Mouse (Mus musculus): ENCODE measurements around the gene Eif3k. TPM values are rescaled to one million over a fixed set of nuclear protein-coding genes. Genes with fewer than 3 reads are reported as not detected.

The Eif3k gene
- polyA plus RNA-seq, 1 experiment = 335 TPM

DNA sequence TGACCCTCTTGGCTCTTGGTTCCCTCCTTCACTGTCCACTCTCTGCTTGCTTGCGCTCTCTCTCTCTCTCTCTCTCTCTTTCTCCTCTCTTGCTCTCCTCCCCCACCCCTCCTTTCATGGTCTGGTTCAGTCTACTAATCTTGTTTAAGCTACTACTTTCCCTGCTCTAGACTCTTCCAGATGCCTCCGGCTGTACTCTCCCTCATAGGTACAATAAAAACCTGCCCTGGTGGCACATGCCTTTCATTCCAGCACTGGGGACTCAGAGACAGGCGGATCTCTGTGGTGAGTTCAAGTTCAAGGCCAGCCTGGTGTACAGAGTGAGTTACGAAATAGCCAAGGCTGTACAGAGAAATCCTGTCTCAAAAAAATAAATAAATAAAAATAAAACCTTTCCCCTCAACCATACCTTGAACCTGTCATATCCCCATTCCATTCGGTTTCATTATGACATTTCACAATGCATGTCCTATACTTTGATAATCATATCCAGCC is 16.3 kb downstream of the Eif3k start:
- no peak overlapping the region for H3ac ChIP-seq (ENCODE audit: control insufficient read depth, insufficient read length)
- TF ChIP-seq MYOD1 (IDR thresholded peaks at IDR 0.05; ENCODE audit: control insufficient read depth in 1 of 3, insufficient read length in 2 of 3, low read depth in 2 of 3) = no peak
- TF ChIP-seq MYOG (IDR thresholded peaks at IDR 0.05; ENCODE audit: control insufficient read depth in 1 of 3, insufficient read depth in 1 of 3, insufficient read length in 2 of 3, low read depth in 2 of 3) = no peak
- no peak for TF ChIP-seq POLR2AphosphoS2 (IDR thresholded peaks at IDR 0.05; ENCODE audit: insufficient read length, low read depth)
- TF ChIP-seq SRF (IDR thresholded peaks at IDR 0.05; ENCODE audit: control insufficient read depth, insufficient read length, low read depth) = no peak
- no peak for TF ChIP-seq E2F4 (IDR thresholded peaks at IDR 0.05; ENCODE audit: insufficient read depth)
- TF ChIP-seq MAX (IDR thresholded peaks at IDR 0.05; ENCODE audit: low read depth) = no peak
- no peak for TF ChIP-seq TCF3 (IDR thresholded peaks at IDR 0.05; ENCODE audit: insufficient read length, low read depth)
- no peak for TF ChIP-seq CEBPB (IDR thresholded peaks at IDR 0.05; ENCODE audit: insufficient read depth, poor library complexity, severe bottlenecking)
- TF ChIP-seq TCF12 (IDR thresholded peaks at IDR 0.05; ENCODE audit: insufficient read depth, poor library complexity, severe bottlenecking) = no peak
- TF ChIP-seq POLR2A (IDR thresholded peaks at IDR 0.05; ENCODE audit: insufficient read length, low read depth) = no peak
- TF ChIP-seq USF1 (IDR thresholded peaks at IDR 0.05; ENCODE audit: low read depth) = no peak
- TF ChIP-seq REST (IDR thresholded peaks at IDR 0.05; ENCODE audit: insufficient read depth, insufficient read length) = no peak
- no peak overlapping the region for H3K4me2 ChIP-seq (ENCODE audit: low read depth)
- no peaks in the 10 kb centered on the region for H3K27me3 ChIP-seq (ENCODE audit: control insufficient read depth, insufficient read depth, insufficient read length)
- H3K79me2 ChIP-seq (ENCODE audit: control insufficient read depth, insufficient read depth) = peaks cover 16% of the 10 kb centered on the region
- no peak overlapping the region for H3K4me3 ChIP-seq
- no peaks in the 10 kb centered on the region for H3K36me3 ChIP-seq (ENCODE audit: control insufficient read depth, insufficient read depth)

DNA sequence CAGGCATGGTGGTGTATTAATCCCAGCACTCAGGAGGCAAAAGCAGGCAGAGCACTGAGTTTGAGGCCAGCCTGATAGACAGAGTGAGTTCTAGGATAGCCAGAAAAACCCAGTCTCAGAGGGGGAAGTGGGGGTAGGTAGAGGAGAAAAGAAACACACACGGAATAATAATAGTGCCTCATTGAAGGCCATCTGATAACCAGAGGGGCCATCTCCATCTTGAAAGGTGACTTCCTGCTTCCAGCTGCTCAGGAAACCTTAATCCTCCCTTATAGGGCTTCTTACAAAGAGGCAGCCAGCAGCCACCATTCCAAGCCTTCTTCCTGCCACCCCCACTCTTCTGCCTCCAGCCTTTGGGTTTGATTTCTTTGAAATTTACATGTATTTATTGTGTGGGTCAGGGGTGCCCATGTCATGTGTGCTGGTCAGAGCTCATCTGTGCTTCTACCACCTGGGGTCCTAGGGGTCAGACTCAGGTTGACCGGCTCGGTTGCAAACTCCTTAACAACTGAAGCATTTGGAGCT is 18.2 kb downstream of the Eif3k start:
- H3K4me3 ChIP-seq = no peak overlapping the region
- H3ac ChIP-seq (ENCODE audit: control insufficient read depth, insufficient read length) = no peak overlapping the region
- H3K4me2 ChIP-seq (ENCODE audit: low read depth) = no peak overlapping the region
- H3K27me3 ChIP-seq (ENCODE audit: control insufficient read depth, insufficient read depth, insufficient read length) = no peaks in the 10 kb centered on the region
- TF ChIP-seq REST (IDR thresholded peaks at IDR 0.05; ENCODE audit: insufficient read depth, insufficient read length) (no peak), USF1 (IDR thresholded peaks at IDR 0.05; ENCODE audit: low read depth) (no peak), MYOG (IDR thresholded peaks at IDR 0.05; ENCODE audit: control insufficient read depth in 1 of 3, insufficient read depth in 1 of 3, insufficient read length in 2 of 3, low read depth in 2 of 3) (no peak), POLR2AphosphoS2 (IDR thresholded peaks at IDR 0.05; ENCODE audit: insufficient read length, low read depth) (no peak), MAX (IDR thresholded peaks at IDR 0.05; ENCODE audit: low read depth) (no peak), POLR2A (IDR thresholded peaks at IDR 0.05; ENCODE audit: insufficient read length, low read depth) (no peak), CEBPB (IDR thresholded peaks at IDR 0.05; ENCODE audit: insufficient read depth, poor library complexity, severe bottlenecking) (no peak), TCF12 (IDR thresholded peaks at IDR 0.05; ENCODE audit: insufficient read depth, poor library complexity, severe bottlenecking) (no peak), MYOD1 (IDR thresholded peaks at IDR 0.05; ENCODE audit: control insufficient read depth in 1 of 3, insufficient read length in 2 of 3, low read depth in 2 of 3) (no peak), SRF (IDR thresholded peaks at IDR 0.05; ENCODE audit: control insufficient read depth, insufficient read length, low read depth) (no peak), E2F4 (IDR thresholded peaks at IDR 0.05; ENCODE audit: insufficient read depth) (no peak), TCF3 (IDR thresholded peaks at IDR 0.05; ENCODE audit: insufficient read length, low read depth) (no peak)
- H3K36me3 ChIP-seq (ENCODE audit: control insufficient read depth, insufficient read depth) = no peaks in the 10 kb centered on the region
- peaks cover 36% of the 10 kb centered on the region for H3K79me2 ChIP-seq (ENCODE audit: control insufficient read depth, insufficient read depth)

DNA sequence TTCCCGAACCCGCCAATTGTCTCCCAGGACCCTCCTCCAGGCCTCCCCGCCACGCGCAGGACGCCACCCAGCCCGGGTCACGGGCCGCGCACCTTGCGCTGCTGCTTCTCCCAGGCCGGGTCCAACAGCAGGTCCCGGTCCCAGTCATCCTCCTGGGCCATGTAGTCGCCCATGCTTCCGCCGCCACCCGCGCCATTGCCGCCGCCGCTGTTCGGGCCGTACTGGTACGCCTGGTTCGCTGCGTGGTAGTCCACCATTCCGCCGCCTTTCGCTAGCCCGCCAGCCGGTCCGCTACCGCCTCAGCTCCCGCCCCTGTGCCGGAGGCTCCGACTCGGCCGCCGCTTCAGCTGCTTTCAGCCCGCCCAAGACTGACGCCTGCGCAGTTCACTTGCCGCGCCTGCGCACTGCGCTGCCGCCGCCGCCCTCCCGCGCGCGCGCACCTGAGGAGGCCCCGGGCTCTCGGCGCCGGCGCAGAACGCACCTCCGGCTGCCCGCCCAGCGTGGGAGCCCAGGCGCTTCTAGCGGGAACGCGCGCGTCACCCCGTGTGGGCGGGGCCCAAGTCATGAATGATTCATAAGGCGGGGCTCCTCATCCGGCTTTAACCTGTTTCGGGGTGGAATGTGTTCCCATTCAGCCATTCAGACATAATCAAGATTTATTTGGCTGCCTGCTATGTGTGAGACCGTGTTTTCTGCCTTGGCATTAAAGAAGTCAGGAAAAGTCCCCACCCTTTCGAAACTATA is 19.6 kb downstream of the Eif3k start, which contains the start of gene Actn4:
Gene Actn4 (minus strand): TSS at position 414 of the 744 bp plus-strand sequence.
- peaks cover 49% of the 10 kb centered on the region for H3K79me2 ChIP-seq (ENCODE audit: control insufficient read depth, insufficient read depth)
- peak within 1 kb of the TSS; percentile 83 for H3K4me2 ChIP-seq (ENCODE audit: low read depth)
- H3ac ChIP-seq (ENCODE audit: control insufficient read depth, insufficient read length) = peak within 1 kb of the TSS; percentile 92
- H3K36me3 ChIP-seq (ENCODE audit: control insufficient read depth, insufficient read depth) = no peaks in the 10 kb centered on the region
- TF ChIP-seq TCF12 (IDR thresholded peaks at IDR 0.05; ENCODE audit: insufficient read depth, poor library complexity, severe bottlenecking) = no peak
- TF ChIP-seq MYOG (IDR thresholded peaks at IDR 0.05; ENCODE audit: control insufficient read depth in 1 of 3, insufficient read depth in 1 of 3, insufficient read length in 2 of 3, low read depth in 2 of 3) = peak in 2 of 3 experiments; percentile 32 to 68
- no peak for TF ChIP-seq MAX (IDR thresholded peaks at IDR 0.05; ENCODE audit: low read depth)
- TF ChIP-seq CEBPB (IDR thresholded peaks at IDR 0.05; ENCODE audit: insufficient read depth, poor library complexity, severe bottlenecking) = no peak
- no peak for TF ChIP-seq USF1 (IDR thresholded peaks at IDR 0.05; ENCODE audit: low read depth)
- peak; percentile 99 for TF ChIP-seq POLR2AphosphoS2 (IDR thresholded peaks at IDR 0.05; ENCODE audit: insufficient read length, low read depth)
- no peak for TF ChIP-seq SRF (IDR thresholded peaks at IDR 0.05; ENCODE audit: control insufficient read depth, insufficient read length, low read depth)
- peak; percentile 99 for TF ChIP-seq POLR2A (IDR thresholded peaks at IDR 0.05; ENCODE audit: insufficient read length, low read depth)
- peak in 2 of 3 experiments; percentile 30 to 45 for TF ChIP-seq MYOD1 (IDR thresholded peaks at IDR 0.05; ENCODE audit: control insufficient read depth in 1 of 3, insufficient read length in 2 of 3, low read depth in 2 of 3)
- TF ChIP-seq E2F4 (IDR thresholded peaks at IDR 0.05; ENCODE audit: insufficient read depth) = peak; percentile 26
- peak; percentile 43 for TF ChIP-seq REST (IDR thresholded peaks at IDR 0.05; ENCODE audit: insufficient read depth, insufficient read length)
- TF ChIP-seq TCF3 (IDR thresholded peaks at IDR 0.05; ENCODE audit: insufficient read length, low read depth) = no peak
- peak within 1 kb of the TSS; percentile 56 for H3K4me3 ChIP-seq
- no peaks in the 10 kb centered on the region for H3K27me3 ChIP-seq (ENCODE audit: control insufficient read depth, insufficient read depth, insufficient read length)

DNA sequence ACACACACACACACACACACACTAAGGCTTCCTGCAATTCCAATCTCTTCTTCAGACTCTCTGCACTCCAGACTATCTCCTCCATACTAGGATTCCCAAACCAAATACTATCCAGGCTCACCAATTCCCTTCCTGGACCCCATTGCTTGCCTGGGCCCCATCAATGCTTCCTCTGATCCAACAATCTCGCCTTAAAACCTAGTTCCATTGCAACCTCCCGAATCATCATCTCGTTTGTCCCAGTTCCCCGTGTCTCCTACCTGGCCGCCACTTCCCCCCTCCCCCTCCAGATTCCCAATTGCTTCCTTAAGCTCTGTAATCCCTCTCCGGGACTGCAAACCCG is 20.1 kb downstream of the Eif3k start:
- Histone ChIP-seq H3K36me3 (ENCODE audit: control insufficient read depth, insufficient read depth) (no peaks in the 10 kb centered on the region), H3K4me3 (peak overlapping the region; percentile 56), H3K79me2 (ENCODE audit: control insufficient read depth, insufficient read depth) (peaks cover 55% of the 10 kb centered on the region), H3ac (ENCODE audit: control insufficient read depth, insufficient read length) (peak overlapping the region; percentile 92), H3K27me3 (ENCODE audit: control insufficient read depth, insufficient read depth, insufficient read length) (no peaks in the 10 kb centered on the region), H3K4me2 (ENCODE audit: low read depth) (peak overlapping the region; percentile 83)
- TF ChIP-seq POLR2AphosphoS2 (IDR thresholded peaks at IDR 0.05; ENCODE audit: insufficient read length, low read depth) (no peak), TCF3 (IDR thresholded peaks at IDR 0.05; ENCODE audit: insufficient read length, low read depth) (no peak), REST (IDR thresholded peaks at IDR 0.05; ENCODE audit: insufficient read depth, insufficient read length) (no peak), USF1 (IDR thresholded peaks at IDR 0.05; ENCODE audit: low read depth) (no peak), MYOG (IDR thresholded peaks at IDR 0.05; ENCODE audit: control insufficient read depth in 1 of 3, insufficient read depth in 1 of 3, insufficient read length in 2 of 3, low read depth in 2 of 3) (no peak), MYOD1 (IDR thresholded peaks at IDR 0.05; ENCODE audit: control insufficient read depth in 1 of 3, insufficient read length in 2 of 3, low read depth in 2 of 3) (no peak), MAX (IDR thresholded peaks at IDR 0.05; ENCODE audit: low read depth) (no peak), E2F4 (IDR thresholded peaks at IDR 0.05; ENCODE audit: insufficient read depth) (no peak), CEBPB (IDR thresholded peaks at IDR 0.05; ENCODE audit: insufficient read depth, poor library complexity, severe bottlenecking) (no peak), TCF12 (IDR thresholded peaks at IDR 0.05; ENCODE audit: insufficient read depth, poor library complexity, severe bottlenecking) (no peak), SRF (IDR thresholded peaks at IDR 0.05; ENCODE audit: control insufficient read depth, insufficient read length, low read depth) (no peak)

Measured in myocyte (in vitro differentiated cells).